Mouse (Mus musculus): ENCODE data around the gene Fbxo44. TPM values are rescaled to one million over a fixed set of nuclear protein-coding genes. Genes with fewer than 3 reads are reported as not detected.
"Not testable (repeated sequence)": the region's sequence is repeated elsewhere in the genome, so short reads cannot be mapped to it uniquely, and the experiment has no call there.

Fbxo44 gene
- total RNA-seq, 2 experiments from 2014 or later, result not detected

- ATAC-seq (replicated peaks; ENCODE audit: low FRiP score, poor library complexity, severe bottlenecking), result no peak
These were observed 25.3 kb downstream of the Fbxo44 start for GRCm38 (mm10) chr4:148134988-148135387.

GRCm38 (mm10) chr4:148131497-148132081, 28.7 kb downstream of the Fbxo44 start:
- ATAC-seq (replicated peaks; ENCODE audit: low FRiP score, poor library complexity, severe bottlenecking), result no peak

GRCm38 (mm10) chr4:148130561-148131413, 29.5 kb downstream of the Fbxo44 start, which contains the start of gene Draxin:
TSS of gene Draxin (minus strand) at chr4:148130698.
- no peak for ATAC-seq (replicated peaks; ENCODE audit: low FRiP score, poor library complexity, severe bottlenecking)

GRCm38 (mm10) chr4:148130133-148130532, 30.1 kb downstream of the Fbxo44 start, which contains the start of gene Mad2l2:
TSS of gene Mad2l2 (plus strand) at chr4:148130384.
- no peak for ATAC-seq (replicated peaks; ENCODE audit: low FRiP score, poor library complexity, severe bottlenecking)

GRCm38 (mm10) chr4:148128672-148129071, 31.6 kb downstream of the Fbxo44 start:
- ATAC-seq (replicated peaks; ENCODE audit: low FRiP score, poor library complexity, severe bottlenecking), result no peak

- ATAC-seq (replicated peaks; ENCODE audit: low FRiP score, poor library complexity, severe bottlenecking), result no peak
These were observed 32.0 kb downstream of the Fbxo44 start for GRCm38 (mm10) chr4:148128241-148128640.

GRCm38 (mm10) chr4:148122694-148123066, 37.6 kb downstream of the Fbxo44 start:
- no peak for ATAC-seq (replicated peaks; ENCODE audit: low FRiP score, poor library complexity, severe bottlenecking)

GRCm38 (mm10) chr4:148121982-148122693, 38.1 kb downstream of the Fbxo44 start:
- ATAC-seq (replicated peaks; ENCODE audit: low FRiP score, poor library complexity, severe bottlenecking), result no peak

- no peak for ATAC-seq (replicated peaks; ENCODE audit: low FRiP score, poor library complexity, severe bottlenecking)
These were observed 38.9 kb downstream of the Fbxo44 start for GRCm38 (mm10) chr4:148121362-148121761.

GRCm38 (mm10) chr4:148120555-148120954, 39.7 kb downstream of the Fbxo44 start:
- no peak for ATAC-seq (replicated peaks; ENCODE audit: low FRiP score, poor library complexity, severe bottlenecking)

- ATAC-seq (replicated peaks; ENCODE audit: low FRiP score, poor library complexity, severe bottlenecking), result not testable (repeated sequence)
These were observed 40.7 kb downstream of the Fbxo44 start for GRCm38 (mm10) chr4:148119578-148119977.

- ATAC-seq (replicated peaks; ENCODE audit: low FRiP score, poor library complexity, severe bottlenecking), result no peak
These were observed 42.9 kb downstream of the Fbxo44 start for GRCm38 (mm10) chr4:148117392-148117791.

- ATAC-seq (replicated peaks; ENCODE audit: low FRiP score, poor library complexity, severe bottlenecking), result no peak
These were observed 43.6 kb downstream of the Fbxo44 start for GRCm38 (mm10) chr4:148116657-148117056.

- ATAC-seq (replicated peaks; ENCODE audit: low FRiP score, poor library complexity, severe bottlenecking), result no peak
These were observed 44.8 kb downstream of the Fbxo44 start for GRCm38 (mm10) chr4:148115467-148115866.

GRCm38 (mm10) chr4:148114758-148115391, 45.4 kb downstream of the Fbxo44 start:
- ATAC-seq (replicated peaks; ENCODE audit: low FRiP score, poor library complexity, severe bottlenecking), result peak; percentile 72

GRCm38 (mm10) chr4:148112519-148112918, 47.8 kb downstream of the Fbxo44 start:
- ATAC-seq (replicated peaks; ENCODE audit: low FRiP score, poor library complexity, severe bottlenecking), result no peak

GRCm38 (mm10) chr4:148109215-148109614, 51.1 kb downstream of the Fbxo44 start:
- no peak for ATAC-seq (replicated peaks; ENCODE audit: low FRiP score, poor library complexity, severe bottlenecking)

- no peak for ATAC-seq (replicated peaks; ENCODE audit: low FRiP score, poor library complexity, severe bottlenecking)
These were observed 51.6 kb downstream of the Fbxo44 start for GRCm38 (mm10) chr4:148108565-148109100.

GRCm38 (mm10) chr4:148107621-148108291, 52.5 kb downstream of the Fbxo44 start:
- no peak for ATAC-seq (replicated peaks; ENCODE audit: low FRiP score, poor library complexity, severe bottlenecking)

All from erythroid progenitor cell, adult 5-6 weeks (primary cell).